Mouse (Mus musculus) urinary bladder, postnatal 36 days (tissue): ENCODE data around the gene 5330417H12Rik.

Source experiments
- DNase-seq, 2 experiments: peaks; one replicate each; pipeline ENCODE4 v3.0.0; 2022; ENCODE audit warnings: low spot score in 2 of 2, mixed read lengths in 1 of 2

Gene 5330417H12Rik

DNA sequence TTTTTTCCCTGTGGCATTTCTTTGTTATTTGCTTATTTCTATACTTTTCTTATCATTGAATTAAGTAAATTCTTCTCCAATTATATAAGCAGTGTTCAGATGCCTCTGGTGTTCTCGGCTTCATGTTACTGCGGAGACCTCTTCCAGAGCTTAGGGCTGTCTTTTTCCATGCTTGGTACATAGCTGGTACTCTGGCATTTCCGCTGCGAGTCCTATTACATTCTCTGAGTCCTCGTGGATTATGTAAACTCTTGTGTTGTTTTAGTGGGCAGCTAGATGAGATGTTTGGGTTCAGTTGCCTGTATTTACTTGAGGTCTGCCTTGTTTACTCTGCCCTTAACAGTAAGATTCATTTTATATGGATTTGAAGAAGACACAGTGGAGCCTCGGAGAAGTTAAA lies 820 bp upstream of the 5330417H12Rik start:
- no peak for DNase-seq

- DNase-seq = no peak
These were observed 529 bp downstream of the 5330417H12Rik start for GRCm38 (mm10) chr7:107624432-107624831.

GRCm38 (mm10) chr7:107620137-107620536 lies 4.8 kb downstream of the 5330417H12Rik start:
- DNase-seq = no peak

- no peak for DNase-seq
These were observed 5.7 kb downstream of the 5330417H12Rik start for GRCm38 (mm10) chr7:107619225-107619624.

- DNase-seq = no peak
These were observed 6.7 kb downstream of the 5330417H12Rik start for GRCm38 (mm10) chr7:107618028-107618992.

DNA sequence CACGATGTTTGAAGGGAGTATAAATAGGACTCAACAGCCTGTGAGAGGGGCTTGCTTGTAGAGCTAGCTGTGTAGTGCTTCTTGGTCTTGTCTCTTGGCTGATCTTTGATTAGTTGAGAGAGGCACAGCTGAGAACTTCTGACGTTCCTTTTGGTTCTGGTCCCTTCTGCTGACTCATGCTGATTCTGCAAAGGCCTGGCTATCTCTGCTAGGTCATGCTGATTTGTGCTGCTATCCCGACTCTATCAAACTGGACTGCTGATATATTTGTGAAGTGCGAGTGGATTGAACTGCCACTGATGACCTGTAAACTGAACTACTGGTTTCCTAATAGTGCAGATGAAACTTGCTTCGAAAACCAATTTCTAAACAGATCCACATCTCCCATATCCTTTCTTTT lies 14.1 kb downstream of the 5330417H12Rik start:
- no peak for DNase-seq

GRCm38 (mm10) chr7:107609622-107610255 lies 15.2 kb downstream of the 5330417H12Rik start:
- DNase-seq = no peak

DNA sequence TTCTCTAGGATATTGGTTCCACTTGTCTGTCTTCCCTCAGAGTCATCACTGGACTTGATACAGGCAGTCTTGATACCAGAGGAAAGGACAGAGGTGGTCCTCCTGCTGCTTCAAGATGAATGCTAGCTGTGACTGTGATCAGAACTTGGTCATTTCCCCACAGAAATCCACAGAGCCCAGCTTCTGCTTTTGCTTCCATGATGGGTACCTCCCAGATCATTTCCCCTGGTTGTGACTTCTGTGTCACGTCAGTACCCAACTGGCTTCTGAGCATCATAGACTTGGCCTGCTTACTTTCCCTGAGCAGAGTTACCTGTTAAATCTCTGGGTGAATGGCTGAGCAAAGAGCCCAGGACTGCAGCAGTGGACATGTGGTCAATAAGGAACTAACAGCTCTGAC lies 17.2 kb downstream of the 5330417H12Rik start:
- DNase-seq = no peak

DNA sequence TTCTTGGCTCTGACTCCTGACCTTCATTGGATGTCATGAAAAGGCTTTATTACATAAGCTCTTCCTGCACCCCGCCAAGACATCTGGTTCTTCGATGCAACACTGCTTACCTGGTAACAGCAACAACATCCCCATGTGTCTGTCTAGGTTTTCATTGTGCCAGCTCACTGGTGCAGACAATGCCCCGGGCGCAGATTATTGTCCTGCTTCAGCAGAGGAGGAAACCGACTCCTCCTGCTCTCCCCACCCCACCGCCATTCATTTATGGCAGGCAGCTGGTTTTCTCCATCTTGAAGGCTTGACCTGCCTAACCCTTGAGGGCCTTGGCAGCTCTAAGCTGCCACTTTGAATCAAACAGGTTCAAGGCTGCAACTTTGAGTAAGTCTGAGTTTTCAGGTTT lies 22.0 kb downstream of the 5330417H12Rik start:
- no peak for DNase-seq

GRCm38 (mm10) chr7:107602505-107602904 lies 22.5 kb downstream of the 5330417H12Rik start:
- DNase-seq = no peak

GRCm38 (mm10) chr7:107600651-107601050 lies 24.3 kb downstream of the 5330417H12Rik start:
- DNase-seq = no peak

DNA sequence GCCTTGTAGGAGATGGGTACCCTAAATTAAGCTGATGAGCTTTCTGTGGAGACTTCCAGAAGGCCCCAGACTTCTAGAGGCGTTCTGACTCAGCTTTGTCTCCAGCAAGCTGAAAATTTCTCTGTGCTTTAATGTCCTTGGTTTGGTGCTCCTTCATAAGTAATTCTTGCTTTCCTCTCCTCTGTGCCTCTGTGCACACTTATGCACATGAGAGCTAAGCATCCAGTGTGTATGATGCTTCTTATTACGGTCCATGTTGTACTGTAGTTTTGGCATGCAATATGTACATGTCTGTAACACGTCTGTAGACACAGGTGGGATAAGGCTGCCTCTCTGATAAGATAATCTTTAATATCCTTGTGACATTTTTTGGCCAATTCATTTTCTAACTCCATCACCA lies 27.0 kb downstream of the 5330417H12Rik start:
- no peak for DNase-seq

DNA sequence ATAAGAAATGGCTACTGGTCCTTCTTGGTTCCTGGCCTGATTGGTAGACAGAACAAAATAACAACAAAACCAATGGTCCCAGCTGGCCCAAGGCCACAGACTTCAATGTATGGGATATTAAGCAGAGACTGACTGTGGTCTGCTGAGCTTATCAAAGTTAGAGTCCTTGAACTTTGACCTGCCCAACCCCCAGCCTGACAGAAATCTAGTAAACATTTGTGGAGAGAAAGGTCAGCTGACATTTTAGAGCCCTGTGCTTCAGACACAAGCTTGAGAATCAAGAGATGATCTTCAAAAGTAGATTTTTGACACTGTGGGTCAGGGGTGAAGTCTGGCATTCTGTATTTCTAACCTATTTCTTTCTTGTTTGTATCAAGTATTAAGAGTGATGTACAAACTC lies 28.2 kb downstream of the 5330417H12Rik start:
- DNase-seq = no peak

DNA sequence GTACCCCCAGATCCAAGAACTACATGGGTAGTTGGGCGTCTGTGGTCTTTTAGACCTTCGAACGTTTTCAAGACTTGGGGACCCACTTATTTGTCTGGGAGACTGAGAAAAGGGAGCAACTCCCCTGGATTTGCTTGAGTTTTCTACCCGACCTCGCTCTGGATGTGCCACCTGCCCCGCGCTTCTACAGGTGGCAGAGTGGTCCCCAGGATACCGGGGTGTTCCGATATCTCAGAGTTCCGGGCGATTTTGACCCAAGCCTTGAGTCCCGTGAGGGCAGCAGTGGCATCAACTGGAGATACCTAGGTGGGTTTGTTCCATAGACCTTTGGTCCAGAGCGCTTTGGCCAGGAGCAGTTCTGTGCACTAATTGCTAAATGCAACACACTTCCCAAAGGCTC lies 29.5 kb downstream of the 5330417H12Rik start:
- DNase-seq = peak in 1 of 2 experiments; percentile 6

DNA sequence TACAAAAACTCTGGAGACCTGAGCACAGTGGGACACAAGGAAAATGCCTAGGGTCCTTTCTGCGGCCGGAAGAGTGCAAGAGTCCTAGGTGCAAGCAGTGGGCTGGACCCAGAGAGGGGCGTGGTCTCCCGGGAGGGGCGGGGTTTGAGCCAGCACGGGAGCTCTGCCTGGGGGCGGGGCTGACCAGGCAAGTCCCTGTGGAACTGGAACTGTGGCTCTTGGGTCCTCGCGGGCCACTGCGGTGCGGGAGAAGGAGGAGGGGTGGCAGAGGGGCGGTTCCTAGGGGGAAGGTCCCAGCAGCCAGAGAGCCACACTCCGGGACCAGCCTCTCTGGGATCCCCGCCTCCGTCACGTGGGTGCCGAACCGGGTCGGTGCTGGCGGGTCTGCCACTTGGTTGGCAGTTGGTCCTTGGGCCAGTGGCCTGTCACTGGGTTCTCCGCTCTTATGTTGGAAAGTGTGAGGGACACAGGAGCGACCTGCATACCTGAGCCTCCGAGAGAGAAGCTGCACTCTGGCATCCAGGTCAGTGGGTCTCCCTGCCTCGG lies 30.0 kb downstream of the 5330417H12Rik start, which contains the start of gene Ppfibp2:
Gene Ppfibp2 (plus strand): TSS at position 351 of the 546 bp plus-strand sequence.
- DNase-seq = peak; percentile 97 to 98

GRCm38 (mm10) chr7:107594325-107594856 lies 30.6 kb downstream of the 5330417H12Rik start:
- DNase-seq = peak; percentile 41 to 45

GRCm38 (mm10) chr7:107593904-107594303 lies 31.1 kb downstream of the 5330417H12Rik start:
- DNase-seq = no peak

DNA sequence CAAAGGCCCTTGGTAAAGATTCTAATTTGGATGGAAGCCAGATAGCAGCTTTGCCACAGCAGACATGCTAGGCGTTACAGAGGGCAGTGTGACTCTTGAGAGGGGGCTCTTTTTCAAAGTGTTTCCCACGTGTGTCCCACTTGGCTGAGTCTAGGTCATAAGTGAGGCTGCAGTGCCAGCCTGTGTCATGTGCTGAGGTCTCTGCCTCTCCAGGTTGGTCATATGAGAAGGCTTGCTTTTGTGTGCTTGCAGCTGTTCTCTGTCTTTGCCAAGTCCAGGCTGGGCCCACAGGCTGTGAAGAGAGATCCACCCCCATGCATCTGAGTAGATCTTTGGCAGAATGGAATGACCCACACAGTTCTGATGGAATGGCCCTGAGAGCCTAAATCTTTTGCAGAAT lies 32.3 kb downstream of the 5330417H12Rik start:
- DNase-seq = no peak

- no peak for DNase-seq
These were observed 50.7 kb downstream of the 5330417H12Rik start for GRCm38 (mm10) chr7:107574276-107574675.
